Mouse (Mus musculus): ENCODE data around the gene Chst1. TPM values are rescaled to one million over a fixed set of nuclear protein-coding genes. Genes with fewer than 3 reads are reported as not detected.

Chst1 gene
- polyA plus RNA-seq, 1 experiment from 2014 or later: 4.4 TPM

Small RNA genes lying within 50 kb of the gene (microRNA-seq; reads per million reads assigned to microRNA genes)
- gene Mir7221 (not detected), gene Mir7222 (not detected)

Other genes with a start within 250 kb of the Chst1 start
- gene Pex16, start 225.0 kb upstream of the Chst1 start, polyA plus RNA-seq (2014; fragmentation: Nextera tagmentation; extraction: Ambion mirVana): 20.0 and 23.2 TPM in 2 replicates
- gene Large2, start 224.8 kb upstream of the Chst1 start, polyA plus RNA-seq (2014; fragmentation: Nextera tagmentation; extraction: Ambion mirVana): 14.8 and 14.9 TPM in 2 replicates
- 1.4 and 2.6 TPM in 2 replicates for gene 1700029I15Rik, start 217.2 kb upstream of the Chst1 start, polyA plus RNA-seq (2014; fragmentation: Nextera tagmentation; extraction: Ambion mirVana)
- 11.3 and 12.7 TPM in 2 replicates for gene Mapk8ip1, start 198.4 kb upstream of the Chst1 start, polyA plus RNA-seq (2014; fragmentation: Nextera tagmentation; extraction: Ambion mirVana)
- gene Cry2, start 165.7 kb upstream of the Chst1 start, polyA plus RNA-seq (2014; fragmentation: Nextera tagmentation; extraction: Ambion mirVana): 24.2 and 25.7 TPM in 2 replicates
- gene Slc35c1, start 139.2 kb upstream of the Chst1 start, polyA plus RNA-seq (2014; fragmentation: Nextera tagmentation; extraction: Ambion mirVana): 19.2 and 21.7 TPM in 2 replicates

Data from stomach, embryonic 14.5 days (tissue).